Mouse (Mus musculus): ENCODE measurements at regions not wholly inside any gene's neighbourhood (a gene's known extent, or its start where the extent isn't known, plus 50 kb on each side); places are given as distances from the start of the nearest gene placed in this dataset.

DNA sequence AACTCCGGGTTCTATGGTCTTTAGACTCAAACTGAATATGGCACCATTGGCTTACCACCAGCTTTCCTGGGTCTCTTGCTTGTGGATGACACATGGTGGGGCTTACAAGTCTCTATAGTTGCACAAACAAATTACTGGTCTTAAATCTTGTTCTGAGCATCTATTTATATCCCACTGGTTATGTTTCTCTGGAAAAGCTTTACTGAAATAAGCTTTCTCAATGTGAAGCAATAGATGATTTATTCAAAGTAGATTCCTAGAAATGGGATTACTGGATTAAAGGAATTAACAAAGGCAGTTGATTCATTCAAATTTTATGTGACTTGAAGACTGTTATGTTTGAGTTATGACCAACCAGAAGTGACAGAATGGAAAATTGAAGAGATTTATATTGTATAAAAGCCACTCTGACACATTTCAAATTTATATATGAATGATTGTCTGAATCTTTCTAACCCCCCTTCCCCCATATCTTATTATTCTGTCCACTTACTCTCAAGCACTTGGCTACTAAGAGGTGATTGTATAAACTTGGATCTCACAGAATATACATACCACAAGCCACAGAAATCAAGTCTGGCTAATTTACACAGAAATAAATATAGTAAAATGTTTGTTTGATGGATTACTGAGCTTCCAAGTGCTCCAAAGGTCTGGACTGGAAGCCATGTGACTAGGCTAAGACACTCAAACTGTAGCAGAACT lies 113.4 kb upstream of the C1qtnf3 start:
- DNase-seq (ENCODE audit: low read depth): no peak

DNA sequence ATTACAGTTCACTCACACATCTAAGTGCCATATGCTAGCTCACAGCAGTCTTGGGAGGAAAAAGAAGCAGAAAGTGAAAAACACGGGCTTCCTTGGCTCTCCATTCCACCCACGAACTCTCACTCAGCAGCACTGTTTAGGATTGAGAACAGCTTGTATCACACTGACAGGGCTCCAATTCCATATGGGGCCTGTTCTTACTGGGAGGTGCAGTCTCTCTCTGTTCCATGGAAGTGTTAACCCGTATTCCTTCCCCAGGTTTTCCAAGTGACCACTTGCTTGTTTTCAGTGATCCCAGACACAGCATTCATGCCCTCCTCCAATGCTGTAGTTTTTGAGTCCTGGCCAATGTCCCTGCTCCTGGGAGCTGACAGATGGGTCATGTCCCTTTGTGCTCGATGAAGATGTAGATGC lies 111.5 kb upstream of the C1qtnf3 start:
- no peak for DNase-seq (ENCODE audit: low read depth)

DNA sequence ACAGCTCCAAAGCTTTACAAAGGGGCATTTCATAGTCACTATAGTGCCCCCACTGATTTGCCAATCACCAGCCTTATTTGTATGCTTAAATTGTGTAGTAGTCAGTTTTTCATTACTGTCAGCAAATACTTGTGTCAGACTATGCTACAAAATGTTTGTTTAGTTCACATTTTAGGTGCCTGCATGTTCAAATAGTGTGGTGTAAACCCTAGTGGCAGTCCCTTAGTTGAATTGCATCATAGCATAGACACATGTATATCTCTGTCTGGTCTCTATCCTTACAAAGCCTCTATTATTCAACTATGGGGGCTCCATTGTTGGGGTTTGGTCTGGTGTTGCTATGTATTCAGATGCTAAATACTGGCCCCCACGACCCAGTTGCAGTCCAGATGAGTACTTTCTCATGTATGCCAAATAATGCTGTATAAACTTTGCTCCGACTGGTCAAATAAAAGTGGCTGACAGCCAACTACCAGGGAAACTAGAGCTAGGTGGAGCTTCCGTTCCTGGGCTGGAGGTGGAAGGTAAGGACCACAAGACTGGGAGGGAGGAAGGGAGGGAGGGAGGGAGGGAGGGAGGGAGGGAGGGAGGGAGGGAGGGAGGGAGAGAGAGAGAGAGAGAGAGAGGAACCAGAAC lies 109.0 kb upstream of the C1qtnf3 start:
- DNase-seq (ENCODE audit: low read depth): no peak

- DNase-seq (ENCODE audit: low read depth): no peak
These were observed 105.4 kb upstream of the C1qtnf3 start for GRCm38 (mm10) chr15:10846722-10847121.

- no peak for DNase-seq (ENCODE audit: low read depth)
These were observed 87.9 kb upstream of the C1qtnf3 start for GRCm38 (mm10) chr15:10864004-10864775.

- DNase-seq (ENCODE audit: low read depth): no peak
These were observed 87.0 kb upstream of the C1qtnf3 start for GRCm38 (mm10) chr15:10865109-10865508.

GRCm38 (mm10) chr15:10866794-10867193 lies 85.3 kb upstream of the C1qtnf3 start:
- DNase-seq (ENCODE audit: low read depth): no peak

- DNase-seq (ENCODE audit: low read depth): no peak
These were observed 84.0 kb upstream of the C1qtnf3 start for GRCm38 (mm10) chr15:10868115-10868514.

DNA sequence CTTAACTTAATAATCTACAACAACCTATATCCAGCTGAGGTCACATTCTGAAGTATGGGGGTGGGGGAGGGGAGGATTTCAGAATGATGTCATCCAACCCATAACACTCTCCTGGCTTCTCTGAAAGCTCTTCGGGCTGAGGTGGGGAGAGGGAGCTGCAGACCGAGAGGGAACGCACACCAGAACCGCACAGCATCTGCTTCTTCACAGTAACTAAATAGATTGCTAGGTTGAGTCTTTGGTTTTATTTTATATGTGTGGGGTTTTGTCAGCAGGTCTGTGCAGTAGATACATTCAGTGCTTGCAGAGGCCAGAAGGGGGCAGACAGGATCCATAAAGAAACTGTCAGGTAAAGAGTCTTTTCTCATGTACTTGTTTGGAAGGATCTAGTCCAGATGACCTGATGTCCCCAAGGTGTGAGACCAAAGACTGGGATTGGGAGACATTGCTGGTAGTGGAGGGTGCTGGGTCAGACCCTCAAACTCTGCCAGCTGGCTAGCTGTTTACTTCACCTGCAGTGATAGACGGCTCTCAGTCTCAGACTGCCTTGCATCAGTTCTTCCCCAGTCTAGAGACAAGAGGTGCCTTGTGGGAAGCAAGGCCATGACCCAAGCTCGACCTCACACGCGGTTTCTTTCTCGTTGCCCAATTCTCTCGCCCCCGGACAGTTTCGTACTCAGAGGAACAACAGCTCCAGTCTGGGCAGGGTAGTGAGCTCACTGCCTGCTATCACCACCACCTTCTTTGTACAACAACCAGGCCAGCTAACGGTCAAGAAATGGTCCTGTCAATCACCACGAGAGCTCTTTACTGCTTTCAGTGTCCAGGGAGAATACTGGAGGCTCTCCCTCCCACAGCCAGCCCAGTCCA lies 83.2 kb upstream of the C1qtnf3 start:
- peak; percentile 7 for DNase-seq (ENCODE audit: low read depth)

DNA sequence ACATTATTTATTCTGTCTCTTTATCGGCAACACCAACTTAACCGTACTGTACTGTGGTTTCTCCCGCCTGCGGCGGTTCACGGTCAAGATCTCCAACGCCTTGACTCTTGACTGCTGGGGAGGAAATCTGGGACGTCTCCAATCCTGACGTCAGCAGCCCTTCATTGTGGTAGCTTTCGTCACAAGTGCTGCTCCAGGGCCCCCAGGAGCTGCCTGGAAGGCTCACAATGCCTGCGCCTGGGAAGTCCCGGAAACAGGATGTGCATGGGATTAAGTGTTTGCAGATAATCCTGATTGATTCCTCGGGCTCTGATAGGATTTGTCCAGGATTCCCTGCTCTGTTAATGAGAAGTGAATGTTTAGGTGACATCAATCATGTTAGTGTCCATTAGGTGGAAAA lies 82.3 kb upstream of the C1qtnf3 start:
- DNase-seq (ENCODE audit: low read depth): no peak

DNA sequence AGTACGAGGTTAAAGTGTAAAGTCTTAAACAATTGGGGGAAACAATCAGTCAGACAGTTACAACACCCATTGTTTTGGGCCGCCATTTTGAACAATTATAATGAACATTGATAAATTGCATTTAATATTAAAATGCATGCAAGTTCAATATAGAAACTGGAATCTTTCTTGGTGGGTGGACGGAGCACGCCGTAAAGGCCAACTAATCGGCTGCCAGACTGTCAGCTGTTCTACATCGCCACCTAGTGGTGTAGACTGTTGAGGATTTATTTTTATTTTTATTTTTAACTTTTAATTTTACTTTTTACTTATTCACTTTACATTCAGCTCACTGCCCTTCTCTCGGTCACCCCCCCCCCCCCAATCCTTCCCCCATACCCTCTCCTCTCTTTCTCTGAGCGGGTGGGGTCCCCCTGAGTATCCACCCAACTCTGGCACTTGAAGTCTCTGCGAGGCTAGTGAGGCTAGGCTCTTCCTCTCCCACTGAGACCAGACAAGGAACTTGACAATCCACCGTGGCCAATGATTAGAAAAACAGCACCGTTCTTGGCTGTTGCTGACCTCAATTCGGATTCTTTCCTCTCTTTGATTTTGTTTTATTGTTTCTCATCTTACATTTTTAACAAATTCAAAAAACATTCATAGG lies 79.7 kb upstream of the C1qtnf3 start:
- peak; percentile 33 for DNase-seq (ENCODE audit: low read depth)

DNA sequence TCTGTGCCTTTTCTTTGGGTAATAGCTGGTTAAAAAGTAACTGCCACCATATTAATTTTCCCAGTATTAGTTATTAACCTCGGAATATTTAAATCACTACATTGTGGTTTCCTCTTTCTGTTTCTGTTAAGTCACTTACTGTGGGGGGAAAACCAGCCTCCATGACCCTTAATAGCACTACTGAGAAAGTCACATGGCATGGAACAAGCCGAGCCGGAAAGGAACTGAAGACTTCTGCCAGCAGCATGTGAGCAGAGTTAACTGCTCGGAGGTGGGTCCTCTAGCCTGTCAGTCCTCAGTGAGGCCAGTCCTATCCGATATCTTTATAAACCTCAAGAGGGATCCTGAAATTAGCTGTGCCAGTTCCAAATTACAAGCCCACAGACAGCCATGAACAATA lies 75.8 kb upstream of the C1qtnf3 start:
- DNase-seq (ENCODE audit: low read depth): no peak

DNA sequence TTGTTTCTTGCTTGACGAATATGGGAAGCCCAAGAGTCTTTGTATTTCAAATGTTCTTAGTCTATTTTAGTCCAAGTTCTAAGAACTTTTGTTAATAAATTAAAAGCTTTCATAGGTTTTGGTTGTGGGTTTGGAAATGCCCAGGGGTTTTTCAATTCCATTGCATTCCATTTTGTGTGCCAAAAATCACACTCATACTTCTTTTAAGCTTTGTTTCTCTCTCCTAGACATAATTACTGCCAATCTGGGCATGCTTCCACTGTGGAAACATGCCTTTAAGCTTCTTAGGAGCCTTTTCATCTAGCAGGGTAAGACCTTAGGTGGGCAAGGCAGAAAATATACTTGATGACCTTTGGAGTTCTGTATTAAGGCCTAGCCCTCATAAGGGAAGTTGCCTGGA lies 70.4 kb upstream of the C1qtnf3 start:
- DNase-seq (ENCODE audit: low read depth): no peak

DNA sequence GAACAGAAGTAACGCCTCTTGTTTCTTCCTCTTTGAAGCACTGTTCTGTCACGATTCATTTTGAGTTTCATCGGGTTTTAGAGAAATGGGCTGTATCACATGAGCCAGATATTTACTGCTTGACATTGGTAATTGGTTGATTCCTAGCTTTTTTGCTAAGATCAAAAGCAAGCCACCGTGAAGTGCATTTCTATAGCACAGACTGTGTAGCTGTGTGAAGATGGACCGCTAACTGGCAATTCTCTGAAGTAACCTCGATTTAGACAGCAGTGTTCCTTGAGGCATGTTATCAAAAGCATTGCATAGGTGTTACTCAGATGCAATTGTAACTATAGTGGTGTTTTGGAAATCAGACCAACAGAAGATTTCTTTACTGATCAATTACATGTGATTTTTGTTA lies 64.1 kb upstream of the C1qtnf3 start:
- no peak for DNase-seq (ENCODE audit: low read depth)

DNA sequence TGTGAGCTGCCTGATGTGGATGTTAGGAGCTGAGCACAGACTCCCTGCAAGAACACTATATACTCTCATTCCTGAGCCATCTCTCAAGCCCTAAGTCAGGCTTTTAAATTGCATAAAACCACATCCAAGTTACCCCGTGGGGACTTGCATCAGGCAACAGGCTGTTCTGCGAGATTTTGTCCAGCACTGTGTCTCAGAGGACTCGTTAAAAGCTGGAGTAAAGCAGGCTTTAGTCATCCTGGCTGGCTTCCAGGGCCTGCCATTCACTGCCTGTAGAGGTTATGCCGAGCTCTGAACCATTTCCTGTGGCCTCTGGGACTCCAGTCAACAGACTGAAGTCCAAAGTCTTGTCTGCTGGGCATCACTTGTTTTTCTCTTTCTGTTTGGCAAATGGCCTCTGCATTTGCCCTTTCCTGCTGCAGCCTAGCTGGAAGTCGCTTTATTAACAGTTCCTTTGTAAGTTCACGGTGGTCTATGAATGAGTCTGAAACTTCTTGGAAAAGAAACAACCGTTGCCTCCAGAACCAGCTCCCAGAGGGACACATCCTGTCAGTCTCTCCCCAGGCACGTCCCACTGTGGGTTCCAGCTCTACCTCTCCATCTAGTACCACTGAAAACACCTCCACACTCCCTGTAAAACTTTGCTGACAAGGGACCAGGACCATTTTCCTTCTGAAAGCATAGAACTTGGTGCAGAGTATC lies 61.8 kb upstream of the C1qtnf3 start:
- no peak for DNase-seq (ENCODE audit: low read depth)

DNA sequence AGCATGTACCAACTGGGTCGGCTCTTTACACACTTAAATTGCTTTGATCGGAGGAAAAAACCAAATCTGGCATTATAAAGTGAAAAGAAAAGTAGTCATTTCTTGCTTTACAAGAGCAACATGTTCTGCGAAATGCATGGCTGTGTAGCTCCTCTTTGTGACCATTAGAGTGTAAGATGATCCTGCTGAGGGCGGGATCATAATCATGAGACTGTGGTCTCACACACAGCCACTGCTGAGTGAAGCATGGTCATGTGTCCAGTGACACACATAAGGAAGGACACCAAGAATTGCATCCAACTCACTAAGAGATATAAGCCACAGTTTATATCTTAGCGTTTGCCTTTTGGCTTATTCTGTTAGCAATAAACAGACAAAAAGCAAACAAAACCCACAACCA lies 53.8 kb upstream of the C1qtnf3 start:
- DNase-seq (ENCODE audit: low read depth): no peak

DNA sequence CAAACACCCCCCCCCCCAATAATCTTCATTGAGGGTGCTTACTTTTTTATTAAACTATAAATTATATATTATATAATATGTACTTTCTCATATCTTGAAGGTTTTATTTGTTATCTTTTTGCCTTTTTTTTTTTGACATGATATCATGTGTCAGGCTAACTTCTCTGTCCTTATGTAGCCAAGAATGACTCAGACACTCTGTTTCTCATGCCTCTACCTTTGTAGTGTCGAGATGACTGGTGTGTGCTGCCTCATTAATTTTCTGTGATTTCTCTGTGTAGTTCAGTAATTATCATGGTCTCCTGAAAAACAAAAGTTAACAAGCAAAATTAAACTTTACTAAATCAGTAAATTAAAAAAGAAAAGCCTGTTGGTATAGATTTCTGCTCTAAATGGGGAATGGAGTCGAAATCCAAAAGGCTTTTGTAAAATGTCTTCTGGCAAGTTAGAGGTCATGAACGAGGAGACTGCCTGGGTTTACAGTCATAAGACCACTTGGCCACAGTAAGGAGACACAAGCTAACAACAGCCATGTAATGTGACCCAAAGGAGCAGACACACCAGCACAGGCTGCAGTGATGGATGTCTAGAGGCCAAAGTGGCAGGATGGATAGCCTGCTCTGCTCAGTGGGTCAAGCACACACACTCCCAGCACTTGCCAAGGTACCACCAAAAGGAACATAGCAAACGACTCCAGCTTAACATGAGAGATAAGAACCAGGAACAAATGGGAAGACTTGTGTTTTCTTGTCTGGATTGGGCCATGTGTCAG lies 53.2 kb upstream of the C1qtnf3 start:
- DNase-seq (ENCODE audit: low read depth): no peak

- no peak for DNase-seq (ENCODE audit: low read depth)
These were observed 52.2 kb upstream of the C1qtnf3 start for GRCm38 (mm10) chr15:10899904-10900303.

DNA sequence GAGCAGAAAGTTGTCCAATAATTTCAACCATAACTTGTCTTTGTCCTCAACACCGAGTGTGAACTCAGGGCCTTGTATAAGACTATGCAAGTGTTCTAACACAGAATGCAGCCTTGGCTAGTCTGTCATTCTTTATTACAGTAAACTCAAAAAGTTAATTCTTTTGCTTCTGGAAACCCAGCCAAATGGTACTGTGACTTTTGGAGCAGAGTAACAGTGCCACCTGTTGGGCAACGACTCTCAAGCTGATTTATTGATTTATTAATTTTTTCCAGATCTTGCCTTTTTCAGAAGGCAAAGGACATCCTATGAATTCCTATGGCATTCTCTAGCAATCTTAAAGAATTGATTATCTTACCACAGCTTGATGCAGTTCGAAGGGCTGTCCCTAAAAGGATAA lies 51.1 kb upstream of the C1qtnf3 start:
- DNase-seq (ENCODE audit: low read depth): peak; percentile 7

GRCm38 (mm10) chr15:10901745-10902262 lies 50.3 kb upstream of the C1qtnf3 start:
- no peak for DNase-seq (ENCODE audit: low read depth)
